In the genomic region with DNA sequence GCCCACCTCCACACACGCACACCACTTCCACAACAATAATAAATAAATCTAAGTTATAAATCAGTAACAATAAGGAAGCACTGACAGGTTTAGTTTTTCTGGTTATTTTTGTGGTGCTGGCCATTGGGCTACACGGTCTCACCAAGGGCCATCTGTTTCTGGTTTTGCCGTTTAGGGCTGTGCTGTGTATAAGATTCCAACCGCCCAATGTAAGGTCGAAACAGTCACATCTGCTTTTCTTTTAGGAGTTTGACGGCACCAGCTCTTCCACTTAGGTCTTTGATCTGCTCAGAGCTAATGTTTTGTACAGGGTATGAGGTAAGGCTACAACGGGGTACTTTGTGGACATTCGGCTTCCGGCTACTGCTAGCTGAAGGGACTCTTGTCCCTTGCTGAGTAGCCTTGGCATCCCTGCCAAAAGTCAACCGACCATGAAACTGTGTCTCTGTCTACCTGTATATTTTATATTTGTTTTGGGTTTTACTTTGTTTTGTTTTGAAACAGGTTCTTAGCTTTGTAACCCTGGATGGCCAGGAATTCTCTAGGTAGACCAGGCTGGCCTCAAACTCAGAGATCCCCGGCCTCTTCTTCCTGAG, we compare ENCODE assay signal across 23 mouse cellular contexts. TPM values are rescaled to one million over a fixed set of nuclear protein-coding genes. Genes with fewer than 3 reads are reported as not detected.
DNase-seq lines count a peak whose midpoint lies in the region; ATAC-seq and TF ChIP-seq lines count a peak whose summit lies in the region.
"Had no signal": no experiment of that assay in that cellular context is flagged by ENCODE, and none has a peak within 500 bp of the region (broad histone marks: within the 10 kb centered on the region; RNA-seq: fewer than 3 reads in every experiment).

No protein-coding gene starts in this region.

- no peaks in the 10 kb centered on the region for H3K36me3 ChIP-seq in embryonic facial prominence, embryonic 11.5 days (replicated peaks; ENCODE audit: control insufficient read depth, insufficient read depth, low read depth, low read length)
- H3K36me3 ChIP-seq in midbrain, embryonic 16.5 days (ENCODE audit: control insufficient read depth, insufficient read depth, low read length): peaks cover 5% of the 10 kb centered on the region
- peaks cover 6% of the 10 kb centered on the region; the same call in 1 of the 2 replicates for H3K36me3 ChIP-seq in intestine, postnatal 0 days (ENCODE audit: control insufficient read depth, insufficient read depth)

- no peak; the same call in 1 of the 2 replicates for ATAC-seq in embryonic facial prominence, embryonic 11.5 days (replicated peaks; ENCODE audit: insufficient number of reproducible peaks, low FRiP score, low TSS enrichment, low read depth)
- no peak for ATAC-seq in midbrain, embryonic 16.5 days
- no peak for ATAC-seq in intestine, postnatal 0 days
- ATAC-seq: forebrain, embryonic 14.5 days; hindbrain, embryonic 16.5 days; lung, postnatal 0 days had no signal

- no peaks in the 10 kb centered on the region for H3K4me1 ChIP-seq in embryonic facial prominence, embryonic 11.5 days (ENCODE audit: control insufficient read depth, insufficient read depth, low read length)
- H3K4me1 ChIP-seq in midbrain, embryonic 16.5 days (ENCODE audit: control insufficient read depth, insufficient read depth, low read length): no peaks in the 10 kb centered on the region
- no peaks in the 10 kb centered on the region for H3K4me1 ChIP-seq in intestine, postnatal 0 days (replicated peaks; ENCODE audit: control insufficient read depth, insufficient read depth, low read length)

- H3K4me3 ChIP-seq in embryonic facial prominence, embryonic 11.5 days (ENCODE audit: low read depth, low read length): no peak overlapping the region
- no peak overlapping the region for H3K4me3 ChIP-seq in midbrain, embryonic 16.5 days (ENCODE audit: low read depth, low read length)
- no peak overlapping the region for H3K4me3 ChIP-seq in intestine, postnatal 0 days (ENCODE audit: low read depth, low read length)
- H3K4me3 ChIP-seq: erythroblast, embryonic 14.5 days; heart, embryonic 15.5 days; limb, embryonic 15.5 days; neural tube, embryonic 15.5 days had no signal

- H3K9ac ChIP-seq in embryonic facial prominence, embryonic 11.5 days (replicated peaks; ENCODE audit: low read length): no peak overlapping the region
- H3K9ac ChIP-seq in midbrain, embryonic 16.5 days (ENCODE audit: low read depth, low read length): no peak overlapping the region
- no peak overlapping the region for H3K9ac ChIP-seq in intestine, postnatal 0 days (ENCODE audit: low read depth, low read length)
- H3K9ac ChIP-seq: heart, embryonic 15.5 days; limb, embryonic 15.5 days; neural tube, embryonic 15.5 days had no signal

- no peaks in the 10 kb centered on the region for H3K9me3 ChIP-seq in embryonic facial prominence, embryonic 11.5 days (replicated peaks; ENCODE audit: control insufficient read depth, low read length)
- no peaks in the 10 kb centered on the region for H3K9me3 ChIP-seq in midbrain, embryonic 16.5 days (replicated peaks; ENCODE audit: control insufficient read depth, low read length, poor library complexity, severe bottlenecking)
- H3K9me3 ChIP-seq in intestine, postnatal 0 days (ENCODE audit: control insufficient read depth): no peaks in the 10 kb centered on the region
- H3K9me3 ChIP-seq: heart, embryonic 15.5 days; limb, embryonic 15.5 days; neural tube, embryonic 15.5 days had no signal

- DNase-seq in embryo, embryonic 10 days (ENCODE audit: low spot score): peak; percentile 58
- no peak for DNase-seq in embryo, embryonic 9.5 days (ENCODE audit: extremely low spot score)
- peak; percentile 87 for DNase-seq in embryonic facial prominence, embryonic 11.5 days (ENCODE audit: low spot score)
- peak; percentile 46 for DNase-seq in kidney, adult 9 months
- peak; percentile 56 to 78 for DNase-seq in kidney, postnatal 25 days
- DNase-seq in c-Kit-positive CD71-positive TER-119-positive erythroid progenitor cells, embryonic 14.5 days (ENCODE audit: low spot score): no peak
- DNase-seq: adrenal gland, postnatal 25 days; cerebellum, adult 8-10 months; gastrocnemius, postnatal 25 days; midbrain, embryonic 14.5 days; right cerebral cortex, postnatal 14 days; spleen, adult 18-20 months; thymus, adult 18-20 months had no signal

- H3K27me3 ChIP-seq in embryonic facial prominence, embryonic 11.5 days (ENCODE audit: control insufficient read depth, insufficient read depth, low read length): no peaks in the 10 kb centered on the region
- no peaks in the 10 kb centered on the region for H3K27me3 ChIP-seq in midbrain, embryonic 16.5 days (ENCODE audit: control insufficient read depth, insufficient read depth, low read depth, low read length)
- H3K27me3 ChIP-seq in intestine, postnatal 0 days (replicated peaks; ENCODE audit: control insufficient read depth, insufficient read depth, low read length): no peaks in the 10 kb centered on the region
- H3K27me3 ChIP-seq: heart, embryonic 15.5 days; limb, embryonic 15.5 days; neural tube, embryonic 15.5 days had no signal

- no peak overlapping the region for H3K4me2 ChIP-seq in embryonic facial prominence, embryonic 11.5 days (ENCODE audit: low read depth, low read length)
- H3K4me2 ChIP-seq in midbrain, embryonic 16.5 days (ENCODE audit: low read length): no peak overlapping the region
- H3K4me2 ChIP-seq in intestine, postnatal 0 days (replicated peaks; ENCODE audit: low read depth): no peak overlapping the region
- H3K4me2 ChIP-seq: heart, embryonic 15.5 days; limb, embryonic 15.5 days; neural tube, embryonic 15.5 days had no signal

- no peak for TF ChIP-seq CTCF in intestine, postnatal 0 days (IDR thresholded peaks at IDR 0.05; ENCODE audit: low read depth)

- WGBS in embryonic facial prominence, embryonic 11.5 days: 41% methylated on average over 11 of the region's 11 CpGs
- 95% methylated on average over 11 of the region's 11 CpGs for WGBS in midbrain, embryonic 16.5 days
- 86% methylated on average over 11 of the region's 11 CpGs for WGBS in intestine, postnatal 0 days

- no peak overlapping the region for H3K27ac ChIP-seq in embryonic facial prominence, embryonic 11.5 days (replicated peaks; ENCODE audit: low read depth, low read length)
- H3K27ac ChIP-seq in midbrain, embryonic 16.5 days (ENCODE audit: low read length): no peak overlapping the region
- H3K27ac ChIP-seq in intestine, postnatal 0 days (ENCODE audit: low read depth, low read length): no peak overlapping the region
- H3K27ac ChIP-seq: heart, embryonic 15.5 days; limb, embryonic 15.5 days; neural tube, embryonic 15.5 days had no signal

RNA-seq across cellular contexts. Expression of gene Tacr2, which starts 56.8 kb away (rescaled TPM):
- polyA plus RNA-seq in embryonic facial prominence, embryonic 11.5 days (2014; fragmentation: Nextera tagmentation; extraction: Ambion mirVana): not detected in 2 replicates
- not detected in 2 replicates for polyA plus RNA-seq in midbrain, embryonic 16.5 days (2015; fragmentation: Nextera tagmentation; extraction: Ambion mirVana)
- polyA plus RNA-seq in intestine, postnatal 0 days (2015; fragmentation: Nextera tagmentation; extraction: Ambion mirVana): 0.31 and 0.90 TPM in 2 replicates
- polyA plus RNA-seq: erythroblast, embryonic 14.5 days; forebrain, embryonic 14.5 days; G1E; heart, embryonic 15.5 days; hindbrain, embryonic 16.5 days; limb, embryonic 15.5 days; midbrain, embryonic 14.5 days had no signal

Comparison
In these comparisons a context has a peak if more than half of its experiments do, and no peak if none do; other contexts are left out.
1. DNase-seq: peak in embryo, embryonic 10 days (single experiment), embryonic facial prominence, embryonic 11.5 days (single experiment), kidney, adult 9 months (single experiment) and kidney, postnatal 25 days (2 of 2); none in embryo, embryonic 9.5 days (single experiment) and c-Kit-positive CD71-positive TER-119-positive erythroid progenitor cells, embryonic 14.5 days (single experiment).